Mouse (Mus musculus) natural killer cell, adult 2 months (primary cell): ENCODE data around the gene Neurl4.
"Not testable (repeated sequence)": the region's sequence is repeated elsewhere in the genome, so short reads cannot be mapped to it uniquely, and the experiment has no call there.

Experiments used
- DNase-seq, 2 experiments: peaks; one replicate each; pipeline ENCODE4 v3.0.0; 2022; ENCODE audit warnings: low spot score in 2 of 2

The Neurl4 gene

DNA sequence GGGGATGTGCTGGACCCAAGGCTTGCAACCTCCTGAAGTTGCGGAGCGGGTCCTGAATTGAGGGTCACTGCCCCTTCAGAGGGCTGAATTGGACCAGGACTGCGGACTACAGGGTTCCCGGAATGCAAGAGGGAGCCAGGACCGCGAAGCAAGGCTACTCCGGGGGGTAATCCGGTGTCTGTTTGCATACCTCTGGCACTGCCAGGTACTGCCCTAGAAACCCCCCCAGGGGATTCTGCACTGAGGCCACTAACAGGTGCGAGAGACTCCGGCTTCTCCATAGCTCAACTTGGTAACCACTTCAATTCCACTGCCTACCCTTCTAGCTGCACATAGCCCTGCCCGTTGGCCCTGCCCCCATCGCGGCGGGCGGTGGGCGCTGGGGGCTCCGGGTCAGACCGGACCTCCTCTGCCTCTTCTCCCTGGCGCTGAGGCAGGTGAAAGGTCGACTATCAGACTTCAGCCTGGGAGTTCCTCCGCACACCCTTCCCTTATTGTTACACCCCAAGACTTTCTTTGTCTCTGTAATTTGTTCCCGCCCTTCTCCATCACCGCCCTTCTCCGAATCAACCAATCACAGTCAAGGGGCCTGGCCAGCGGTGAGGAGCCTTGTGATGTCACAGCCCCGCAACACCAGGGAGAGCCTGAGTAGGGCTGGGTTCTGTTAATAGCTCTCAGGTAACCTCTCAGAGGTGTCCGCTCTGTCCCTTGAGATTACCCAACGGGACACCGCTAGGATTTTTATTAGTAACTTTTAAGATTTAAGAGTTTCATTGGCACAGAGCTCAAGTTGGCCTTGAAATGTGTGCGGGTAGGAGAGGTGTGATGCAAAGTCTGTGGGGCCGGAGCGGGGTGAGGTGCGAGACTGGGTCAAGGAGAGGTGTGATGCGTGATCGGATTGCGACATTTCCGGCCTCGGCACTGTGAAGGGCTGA, at the start of gene Neurl4, which contains the start of gene 2810408A11Rik:
Neurl4 (plus strand) TSS at position 602 of the 935 bp plus-strand sequence.
2810408A11Rik (minus strand) TSS at position 517 of the 935 bp plus-strand sequence.
- DNase-seq = peak; percentile 86 to 89

DNA sequence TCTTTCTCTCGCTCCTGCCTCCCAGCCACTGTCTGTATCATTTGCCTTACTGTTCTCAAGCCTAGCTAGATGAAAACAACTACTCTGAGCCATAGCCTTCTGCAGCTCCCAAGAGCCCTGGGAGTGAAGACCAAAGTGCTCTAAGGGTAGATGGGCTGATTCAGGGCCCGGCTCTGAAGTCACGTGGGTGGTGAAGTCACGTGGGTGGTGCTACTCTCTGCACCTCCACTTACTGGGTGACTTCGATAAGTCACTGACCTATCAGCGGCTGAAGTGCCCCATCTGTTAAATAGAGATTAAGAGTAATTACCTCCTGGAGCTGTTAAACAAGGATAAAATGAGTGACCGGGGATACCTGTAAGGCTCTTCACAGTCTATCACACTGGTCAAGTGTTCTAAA, 46.9 kb upstream of the Neurl4 start:
- no peak for DNase-seq

DNA sequence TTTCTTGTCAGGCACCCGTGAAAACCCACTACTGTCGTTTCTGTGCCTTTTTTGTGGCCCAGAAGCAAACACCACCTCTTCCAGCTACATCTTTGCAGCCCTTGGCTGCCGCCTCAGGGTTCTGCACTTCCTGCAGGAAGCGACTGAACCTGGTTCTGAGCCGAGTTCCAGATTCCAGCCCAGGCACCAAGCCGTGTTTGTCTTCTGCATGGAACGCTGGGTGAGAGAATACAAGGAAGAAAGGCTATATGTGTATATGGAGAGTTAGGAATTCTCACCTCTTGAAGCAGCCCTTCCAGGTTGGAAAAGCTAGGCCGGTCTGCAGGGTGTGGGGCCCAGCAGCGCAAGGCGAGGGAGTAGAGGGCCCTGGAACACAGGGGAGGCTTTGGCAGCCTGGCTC, 46.2 kb upstream of the Neurl4 start:
- no peak for DNase-seq

DNA sequence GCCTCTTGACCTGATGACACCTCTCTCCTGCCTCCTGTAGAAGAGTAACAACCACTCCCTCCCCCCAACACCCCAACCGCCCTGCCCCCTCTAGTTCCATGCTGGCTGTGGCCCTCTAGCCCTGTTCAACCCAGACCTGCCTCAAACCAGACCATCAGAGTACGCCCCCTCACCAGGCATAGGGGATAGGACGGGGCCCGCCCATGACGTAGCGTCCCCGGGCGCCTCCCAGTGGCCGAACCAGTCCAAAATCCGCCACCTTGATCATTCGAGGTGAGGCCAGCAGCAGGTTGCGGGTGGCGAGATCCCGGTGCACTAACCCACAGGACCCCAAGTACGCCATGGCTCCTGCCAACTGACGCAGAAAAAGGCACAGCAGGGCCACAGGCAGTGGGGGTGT, 45.5 kb upstream of the Neurl4 start:
- DNase-seq = peak; percentile 44 to 65

DNA sequence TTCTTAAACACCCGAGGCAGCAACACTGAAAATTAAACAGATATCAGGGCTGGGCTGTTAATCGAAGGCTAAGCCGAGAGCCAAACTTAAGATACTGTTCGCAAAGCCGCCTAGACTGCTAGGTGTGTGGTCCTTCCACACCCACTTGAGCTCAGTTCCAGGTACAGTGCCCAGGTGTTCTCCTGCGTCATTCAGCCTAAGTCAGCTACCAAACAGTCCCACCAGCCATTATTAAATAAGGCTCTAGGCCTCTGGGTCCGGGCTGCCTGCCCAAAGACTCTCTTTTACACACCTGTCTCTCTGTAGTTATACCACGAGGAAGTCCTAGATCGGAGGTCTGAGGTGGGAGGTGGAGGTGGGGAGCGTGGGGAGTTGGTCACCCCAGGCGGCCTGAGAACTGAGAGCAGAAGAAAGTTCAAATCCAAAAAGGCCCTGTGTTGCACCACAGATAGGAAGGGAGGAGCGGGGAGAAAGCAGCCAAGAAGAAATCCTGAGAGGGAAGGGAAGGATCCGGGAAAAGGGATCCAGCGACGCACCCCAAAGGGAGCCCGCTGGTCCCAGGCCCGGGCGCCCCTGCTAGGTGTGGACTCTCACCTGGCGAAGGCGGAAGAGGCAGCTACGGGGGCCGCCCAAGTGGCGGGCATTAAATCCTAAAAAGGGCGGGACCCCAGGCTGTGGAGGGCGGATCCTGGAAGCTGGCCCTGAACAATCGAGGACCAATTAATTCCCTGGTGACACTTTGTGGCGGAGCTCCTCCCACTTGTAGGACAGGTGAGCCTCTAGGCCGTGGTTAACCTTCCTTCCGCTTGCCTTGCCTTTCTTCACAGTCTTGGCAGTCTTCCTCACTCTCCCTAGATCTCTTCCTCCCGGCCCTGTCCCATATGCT, 42.5 kb upstream of the Neurl4 start, which contains the start of gene Tnk1:
Tnk1 (minus strand) TSS at position 618 of the 886 bp plus-strand sequence.
- DNase-seq = no peak

DNA sequence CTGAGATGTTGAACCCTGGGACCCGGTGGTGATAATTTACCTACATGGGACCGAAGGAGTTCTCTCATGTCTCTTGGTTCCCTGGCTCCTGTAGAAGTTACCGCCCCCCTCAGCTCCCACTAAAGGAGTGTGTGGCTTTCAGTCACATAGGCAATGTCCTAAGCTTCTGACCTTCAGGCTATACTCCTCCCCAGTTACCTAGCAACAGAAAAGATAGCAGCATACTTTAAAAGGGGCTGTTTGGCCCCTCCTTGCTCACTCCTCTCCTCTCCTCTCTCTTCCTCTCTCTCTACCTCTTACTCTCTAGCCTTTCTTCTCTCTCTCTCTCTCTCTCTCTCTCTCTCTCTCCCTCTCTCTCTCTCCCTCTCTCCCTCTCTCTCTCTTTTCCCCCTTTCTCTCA, 37.1 kb upstream of the Neurl4 start:
- DNase-seq = not testable (repeated sequence)

DNA sequence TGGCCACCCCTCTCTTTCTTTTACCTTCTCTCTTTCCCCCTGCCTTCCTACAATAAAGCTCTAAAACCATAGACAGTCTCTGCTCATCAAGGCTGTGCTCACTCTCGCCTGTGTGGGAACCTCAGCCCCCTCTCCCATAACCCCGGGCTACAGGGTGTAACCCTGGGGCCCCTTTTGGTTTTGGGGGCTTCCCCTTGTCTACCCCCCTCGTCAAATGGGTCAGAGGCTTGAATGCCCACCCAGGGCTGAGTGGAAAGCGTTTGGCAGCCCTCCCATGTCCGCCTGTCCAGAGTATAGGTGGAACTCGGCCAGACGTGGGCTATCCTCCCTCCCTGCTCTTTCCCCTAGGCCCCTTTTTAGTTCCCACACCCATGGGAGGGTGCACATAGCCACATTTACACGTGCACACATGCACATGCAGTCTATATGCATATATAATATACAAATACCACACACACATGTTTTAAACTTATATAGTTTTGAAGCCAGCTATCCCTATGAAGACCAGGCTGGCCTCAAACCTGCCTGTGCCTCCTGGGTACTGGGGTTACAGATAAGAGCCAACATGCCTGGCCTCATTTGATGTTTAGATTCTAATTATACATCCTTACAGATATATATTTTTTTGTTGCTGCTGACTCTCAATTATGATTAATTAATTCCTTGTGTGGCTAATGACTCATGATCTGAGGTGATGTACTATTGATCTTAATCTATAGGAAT, 36.6 kb upstream of the Neurl4 start:
- no peak for DNase-seq

DNA sequence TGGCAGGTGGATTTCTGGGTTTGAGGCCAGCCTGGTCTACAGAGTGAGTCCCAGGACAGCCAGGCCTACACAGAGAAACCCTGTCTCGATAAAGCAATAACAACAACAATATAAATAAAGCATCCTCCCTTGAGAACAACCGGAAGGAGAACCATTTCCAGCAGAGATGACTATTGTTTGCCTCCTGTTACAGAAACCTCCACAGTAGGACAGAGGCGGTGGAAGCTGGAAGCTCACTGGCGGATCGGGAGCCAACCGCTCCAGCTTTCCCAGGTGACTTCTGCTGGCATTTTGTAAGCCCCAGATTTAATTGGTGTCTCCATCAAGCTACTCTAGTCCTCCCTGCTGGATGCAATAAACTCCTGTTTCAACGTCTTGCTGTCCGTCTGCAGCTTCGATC, 35.3 kb upstream of the Neurl4 start:
- no peak for DNase-seq

DNA sequence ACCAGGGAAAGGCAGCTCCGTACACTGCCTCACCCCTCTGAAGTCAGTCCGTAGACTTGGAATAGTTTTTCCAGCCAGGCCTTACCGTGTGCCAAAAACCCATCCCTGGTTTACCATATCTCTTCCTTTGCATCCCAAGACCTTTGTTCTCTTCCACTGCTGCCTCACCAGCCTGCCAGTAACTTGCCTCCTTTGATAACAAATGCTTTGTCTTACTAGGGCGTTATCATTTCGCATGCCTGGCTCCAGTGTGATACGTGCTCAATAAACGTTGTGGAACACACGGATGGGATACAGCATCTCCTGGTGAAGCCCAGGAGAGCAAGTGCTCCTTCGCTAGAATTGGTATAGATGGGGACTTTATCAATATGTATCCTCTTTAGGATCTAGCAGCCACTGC, 33.5 kb upstream of the Neurl4 start:
- no peak for DNase-seq

DNA sequence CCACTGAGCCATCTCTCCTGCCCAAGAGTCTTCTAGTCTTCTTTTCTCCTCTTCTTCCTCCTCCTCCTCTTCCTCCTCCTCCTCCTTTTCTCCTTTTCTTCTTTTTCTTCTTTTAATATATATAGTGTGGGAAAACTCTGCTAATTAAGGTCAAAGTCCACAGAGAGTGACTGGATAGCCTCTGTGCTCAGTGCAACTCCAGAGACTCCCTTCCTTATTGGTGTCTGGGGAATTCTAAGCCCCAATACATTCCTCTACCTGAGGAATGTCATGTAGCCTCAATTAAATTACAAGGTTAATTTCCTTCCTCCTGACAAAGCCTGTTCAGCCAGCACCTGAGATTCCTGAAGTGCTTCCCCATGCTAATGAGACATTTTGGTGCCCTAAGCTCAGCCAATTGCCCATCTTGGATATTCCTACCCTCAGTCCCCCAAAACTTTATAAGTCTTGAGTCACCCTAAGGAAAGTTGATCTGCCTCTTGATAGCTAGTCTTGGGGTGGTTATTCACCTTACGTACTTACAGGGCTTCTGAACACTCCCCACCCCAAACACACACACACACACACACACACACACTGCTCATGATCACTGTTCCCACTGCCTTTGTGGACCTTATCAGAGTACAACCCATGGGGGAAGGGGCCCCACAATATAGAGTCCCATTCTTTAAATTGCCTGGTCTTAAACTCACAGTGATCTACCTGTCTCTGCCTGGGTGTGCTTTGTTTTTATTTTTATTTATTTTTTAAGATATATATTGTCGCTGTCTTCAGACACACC, 30.4 kb upstream of the Neurl4 start:
- no peak for DNase-seq

DNA sequence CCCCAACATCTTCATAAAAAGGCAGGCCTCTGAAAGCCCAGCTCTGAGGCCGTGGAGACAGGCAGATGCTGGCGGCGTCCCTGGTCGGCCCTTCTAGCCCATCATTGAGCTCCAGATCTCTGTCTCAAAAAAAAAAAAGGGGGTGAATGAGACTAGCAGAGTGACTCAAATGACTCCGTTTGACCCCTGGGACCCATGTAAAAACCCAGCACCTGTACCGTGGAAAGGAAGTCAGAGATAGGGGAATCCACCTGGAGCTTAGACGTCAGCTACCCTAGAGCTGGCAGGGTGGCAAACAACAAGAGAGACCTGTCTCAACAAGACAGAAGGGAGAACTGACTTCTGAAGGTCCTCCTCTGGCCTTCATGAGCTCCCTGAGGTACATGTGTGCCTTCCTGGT, 29.1 kb upstream of the Neurl4 start:
- no peak for DNase-seq

DNA sequence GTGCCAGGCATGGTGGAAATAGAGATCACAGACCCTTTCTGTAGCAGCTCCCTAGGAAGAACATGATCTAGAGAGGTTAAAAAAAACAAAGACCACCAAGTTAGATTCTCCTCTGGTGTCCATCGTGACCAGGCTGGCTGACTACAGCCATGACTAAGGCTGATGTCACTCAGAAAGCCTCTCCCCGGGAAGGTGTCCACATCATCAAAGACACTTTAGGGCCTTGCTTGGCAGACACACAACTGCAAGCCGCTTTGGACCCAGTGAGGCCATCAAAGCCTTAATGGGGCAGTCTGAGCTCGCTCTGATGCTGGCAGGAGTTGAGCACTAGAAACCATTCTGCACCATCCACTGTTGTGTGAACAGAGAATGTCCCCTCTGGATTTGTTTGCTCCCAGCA, 28.4 kb upstream of the Neurl4 start:
- no peak for DNase-seq

DNA sequence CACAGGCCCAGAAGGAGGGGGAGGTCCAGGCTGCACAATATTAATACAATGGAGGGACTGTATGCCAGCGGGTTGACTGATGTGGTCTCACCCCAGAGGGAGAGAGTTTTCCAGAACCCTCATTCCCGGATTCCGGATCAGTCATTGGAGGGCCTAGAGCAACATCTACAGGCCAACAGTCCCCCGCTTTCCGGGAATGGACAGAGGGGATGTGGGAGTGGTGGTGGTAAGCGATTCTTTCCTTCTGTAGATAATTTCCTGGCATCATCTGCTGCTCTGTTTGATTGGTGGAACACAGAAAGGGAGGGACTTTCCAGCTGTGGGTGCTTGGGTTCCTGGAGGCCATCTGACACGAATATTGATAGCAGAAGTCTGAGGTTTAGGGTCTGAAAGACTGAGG, 24.7 kb upstream of the Neurl4 start:
- DNase-seq = no peak

DNA sequence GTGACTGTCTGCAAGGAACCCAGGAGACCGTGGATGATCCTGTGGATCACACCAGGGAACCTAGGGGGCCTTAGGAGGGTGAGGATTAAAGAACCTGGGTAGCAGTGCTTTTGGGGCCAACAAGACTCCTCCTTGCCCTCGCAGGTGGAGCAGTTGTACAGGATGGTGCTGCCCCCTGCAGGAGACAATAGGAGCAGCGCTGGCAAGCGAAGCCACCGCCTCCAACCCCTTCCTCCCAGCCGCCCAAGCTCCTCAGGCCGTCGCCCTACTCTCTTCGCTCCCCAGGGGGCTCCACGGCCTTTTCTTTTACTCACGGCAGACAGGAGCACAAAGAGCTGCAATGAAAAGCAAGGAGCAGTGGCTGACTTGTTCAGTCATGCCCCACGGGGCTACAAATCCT, 24.0 kb upstream of the Neurl4 start:
- peak; percentile 84 to 90 for DNase-seq

DNA sequence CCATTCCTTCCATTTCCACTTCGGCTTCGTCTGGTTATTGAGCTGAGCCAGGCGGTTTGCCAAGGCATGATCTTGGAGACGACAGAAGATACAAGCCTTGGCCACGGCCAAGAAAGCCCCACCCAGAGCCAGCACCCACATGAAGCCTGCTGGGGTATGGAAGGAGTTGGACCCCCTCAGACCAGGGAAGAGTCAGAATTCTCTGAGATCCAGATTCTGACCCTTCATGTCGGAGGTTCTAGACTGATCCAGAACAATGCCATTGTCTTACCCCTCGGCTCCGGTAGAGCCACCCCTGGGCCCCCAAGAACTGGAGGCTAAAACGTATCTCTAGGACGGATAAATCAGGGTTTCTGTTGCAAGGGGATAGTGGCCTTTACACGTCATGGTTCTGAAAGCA, 23.0 kb upstream of the Neurl4 start, which contains the start of gene Tmem95:
Tmem95 (minus strand) TSS at position 141 of the 400 bp plus-strand sequence.
- DNase-seq = no peak

DNA sequence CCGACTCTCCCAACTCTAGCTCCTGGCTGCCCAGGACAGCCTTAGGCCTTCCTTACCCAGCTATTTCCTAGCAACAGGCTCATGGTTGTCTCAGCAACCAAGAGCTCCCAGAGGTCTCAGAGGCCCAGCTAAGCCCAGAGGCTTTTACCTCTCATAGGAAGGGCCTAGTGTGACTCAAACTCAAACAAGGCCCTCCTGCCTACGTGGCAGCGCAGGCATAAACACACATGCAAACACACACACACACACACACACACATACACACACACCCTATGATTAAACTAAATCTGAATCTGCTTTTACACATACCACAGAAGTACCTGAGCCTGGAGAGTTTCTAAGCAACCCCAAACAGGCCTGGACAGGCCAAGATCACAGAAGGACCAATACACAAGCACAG, 22.5 kb upstream of the Neurl4 start:
- DNase-seq = no peak

DNA sequence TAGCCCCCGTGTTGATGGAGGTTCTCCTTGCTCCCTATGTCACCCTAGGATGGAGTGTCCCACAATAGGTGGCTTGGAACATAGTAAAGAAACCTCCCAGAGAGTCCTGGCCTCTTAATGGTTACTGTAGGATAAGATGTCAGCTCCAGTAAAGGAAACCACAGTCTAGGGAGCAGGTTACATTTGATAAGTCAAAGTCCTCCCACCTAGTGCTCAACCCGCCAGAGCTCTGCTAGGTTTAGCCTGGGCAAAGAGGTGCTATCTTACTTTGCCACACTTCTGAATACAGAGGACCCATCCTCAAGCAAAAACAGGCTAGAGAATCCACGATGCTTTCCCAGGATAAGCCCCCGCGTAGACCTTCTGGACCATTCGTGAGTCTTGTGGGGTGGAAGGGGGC, 21.9 kb upstream of the Neurl4 start:
- no peak for DNase-seq

DNA sequence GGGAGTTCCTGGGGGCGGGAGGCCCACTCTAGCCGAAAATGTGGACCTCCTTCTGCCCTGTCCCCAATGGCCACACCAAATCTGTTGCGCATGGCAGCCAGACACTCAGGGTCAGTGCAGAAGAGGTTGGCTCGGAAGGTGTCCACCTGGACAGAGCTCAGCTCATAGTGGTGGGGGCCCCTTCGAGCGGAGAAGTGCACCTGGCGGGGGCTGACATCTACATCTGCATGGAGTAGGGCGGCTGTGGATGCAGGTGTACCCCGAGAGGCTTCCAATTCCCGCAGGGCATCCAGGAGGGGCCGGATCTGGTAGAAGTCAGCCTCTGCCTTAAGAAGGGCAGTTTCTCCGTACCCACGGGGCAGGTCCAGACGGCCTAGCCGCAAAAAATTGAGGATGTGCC, 21.2 kb upstream of the Neurl4 start:
- no peak for DNase-seq

DNA sequence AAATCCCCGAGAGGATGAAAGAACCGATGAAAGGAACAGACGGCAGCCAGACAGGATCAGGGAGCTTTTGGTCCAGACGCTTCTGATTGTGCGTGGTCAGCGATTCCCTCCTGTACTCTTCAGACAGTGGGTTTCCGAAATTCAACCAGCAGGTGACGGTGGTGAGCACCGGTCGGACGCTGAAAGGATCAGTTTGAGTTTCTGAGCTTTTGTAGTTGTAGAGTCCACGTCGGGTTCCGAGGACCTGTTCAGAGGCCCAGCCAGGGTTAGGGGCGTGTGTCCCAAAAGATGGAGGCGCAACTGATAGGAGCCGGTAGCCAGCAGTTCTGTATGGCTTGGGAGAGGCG, 20.4 kb upstream of the Neurl4 start:
- DNase-seq = peak; percentile 80 to 82

DNA sequence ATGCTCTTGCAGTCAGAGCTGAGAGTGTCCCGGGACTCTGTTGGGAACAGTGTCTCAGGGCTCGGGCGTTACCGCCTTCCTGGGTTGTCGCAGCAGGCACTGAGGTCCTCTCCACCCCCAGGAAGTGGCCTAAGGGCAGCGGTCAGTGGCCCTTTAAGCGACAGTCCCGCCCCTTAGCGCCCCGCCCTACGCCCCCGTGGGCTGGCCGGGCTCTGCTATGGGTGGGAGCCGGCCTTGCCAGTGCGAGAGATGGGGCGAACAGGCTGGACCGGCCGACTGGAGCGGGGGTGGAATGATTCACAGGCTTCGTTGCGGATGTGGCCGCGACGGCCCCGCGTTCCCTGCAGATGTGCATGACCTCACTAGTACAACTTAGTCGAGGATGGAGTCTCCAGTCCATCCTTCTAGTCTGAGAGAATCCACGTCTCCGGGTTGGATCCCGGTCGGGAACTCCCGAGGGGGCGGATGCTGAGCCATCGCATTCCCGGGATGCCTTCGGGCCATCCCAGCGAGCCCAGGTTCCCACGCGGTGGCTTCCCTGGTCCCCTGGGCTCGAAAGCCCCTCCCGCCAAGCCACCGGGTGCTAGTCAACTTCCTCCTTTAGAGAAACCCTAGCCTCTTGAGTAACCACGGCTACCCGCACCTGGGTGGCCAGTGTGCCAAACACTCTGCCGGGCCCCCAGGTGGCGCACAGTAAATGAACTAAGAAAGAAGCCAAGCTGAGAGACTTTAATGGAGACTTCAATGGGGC, 19.8 kb upstream of the Neurl4 start, which contains the start of gene Kctd11:
Kctd11 (minus strand) TSS at position 554 of the 751 bp plus-strand sequence.
- peak; percentile 89 to 93 for DNase-seq
